Mouse (Mus musculus) naive thymus-derived CD4-positive, alpha-beta T cell, adult 2 months (primary cell): ENCODE measurements around the gene Rlf.
A peak's percentile ranks its signal among the peaks of the same experiment; 100 is the strongest.

ENCODE experiments used
- DNase-seq: peaks from one replicate; pipeline ENCODE4 v3.0.0-alpha.2; 2011; ENCODE audit warnings: low read depth

Rlf gene

DNA sequence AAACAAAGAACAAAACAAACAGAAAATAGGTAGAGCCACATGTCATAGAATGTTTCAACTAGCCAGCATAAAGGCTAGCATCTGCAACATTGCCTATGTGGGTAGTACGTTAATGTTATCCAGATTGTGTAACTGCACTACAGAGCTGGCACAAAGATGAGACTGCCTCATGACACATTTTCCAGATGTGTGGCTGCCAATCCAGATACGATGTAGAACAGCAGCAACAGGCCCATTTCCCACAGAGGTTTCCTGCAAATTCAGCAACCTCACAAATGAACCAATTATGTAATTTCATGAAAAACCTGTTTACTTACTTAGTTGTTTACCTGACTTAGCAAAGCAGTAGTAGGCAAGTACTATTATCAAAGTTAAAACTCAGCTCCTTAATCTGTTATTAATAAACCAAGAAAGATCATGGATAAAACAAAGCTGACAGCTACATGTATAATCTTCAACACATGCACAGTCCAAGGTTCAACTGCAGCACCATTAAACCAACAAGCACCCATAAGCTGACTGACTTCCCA is 51.3 kb downstream of the Rlf start:
- DNase-seq: no peak

DNA sequence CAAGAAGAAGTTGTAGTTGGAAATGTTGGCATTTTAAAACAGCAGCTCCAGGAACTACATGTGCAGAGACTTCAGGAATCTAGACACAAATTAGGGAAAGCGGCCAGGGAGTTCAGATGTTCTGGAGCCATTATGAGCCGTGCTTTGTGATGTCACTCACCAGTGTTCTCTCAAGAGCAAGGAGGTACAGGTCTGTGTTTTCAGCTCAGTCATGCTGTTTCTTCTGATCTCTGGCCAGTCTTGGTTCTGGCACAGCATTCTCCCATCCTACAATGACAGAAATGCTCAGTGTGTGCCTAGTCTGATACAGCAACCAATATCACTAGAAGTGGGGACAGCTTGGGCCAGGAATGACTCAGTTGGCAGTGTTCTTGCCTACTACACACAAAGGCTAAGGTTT is 105.8 kb downstream of the Rlf start, which contains the start of gene Tmco2:
Tmco2 (minus strand) TSS at position 101 of the 400 bp plus-strand sequence.
- DNase-seq: no peak

DNA sequence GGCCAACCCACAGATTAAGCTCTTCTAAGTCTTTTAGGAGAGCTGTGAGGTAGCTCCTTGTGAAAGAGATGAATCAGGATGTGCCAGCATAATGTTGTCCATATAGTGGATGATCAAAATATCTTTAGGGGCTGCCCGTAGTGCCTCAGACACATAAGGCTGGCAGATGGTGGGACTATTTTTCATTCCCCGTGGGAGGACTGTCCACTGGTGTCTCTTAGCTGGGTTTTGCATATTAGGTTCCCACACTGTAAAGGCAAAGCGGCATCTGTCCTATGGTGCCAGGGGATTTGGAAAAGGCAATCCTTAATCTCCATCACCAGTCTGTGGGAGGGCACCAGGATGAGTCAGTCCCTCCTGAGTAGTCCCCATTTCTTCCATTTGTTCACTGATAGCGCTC is 111.6 kb downstream of the Rlf start:
- DNase-seq: no peak

DNA sequence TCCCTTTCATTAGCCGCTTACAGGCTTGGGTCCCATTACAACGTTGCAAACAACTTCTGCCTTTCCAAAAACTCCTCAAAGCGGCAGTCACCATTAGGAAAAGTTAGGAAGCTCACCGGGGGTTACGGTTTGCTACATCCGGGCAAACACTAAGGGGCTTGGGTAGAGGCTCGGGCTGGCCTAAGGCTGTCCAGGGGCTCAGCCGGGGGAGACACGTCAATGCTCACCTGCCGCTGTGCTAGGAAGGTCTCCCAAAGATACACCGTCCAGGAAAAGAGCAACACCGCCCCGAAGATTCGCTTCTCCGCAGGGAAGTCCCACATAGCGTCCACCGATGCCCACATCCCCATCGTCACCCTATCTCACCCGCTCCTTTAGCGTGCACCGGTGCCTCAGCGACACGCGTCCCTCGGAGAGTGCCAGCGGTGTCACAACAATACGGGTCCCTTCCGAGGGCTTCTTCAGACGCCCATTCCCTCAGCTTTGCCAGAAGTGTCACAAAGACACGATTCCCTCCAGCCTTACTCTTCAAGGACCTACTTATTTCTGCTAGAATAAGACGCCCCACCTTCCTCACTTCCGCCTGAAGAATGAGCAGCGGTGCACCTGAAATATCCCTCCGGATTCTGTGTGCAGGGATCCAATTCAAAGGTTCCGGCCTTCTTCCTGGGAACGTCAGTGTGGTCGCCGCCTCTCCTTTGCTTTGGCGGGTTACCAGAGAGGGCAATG is 117.1 kb downstream of the Rlf start, which contains the start of gene Zmpste24:
Zmpste24 (minus strand) TSS at position 592 of the 729 bp plus-strand sequence.
- DNase-seq: peak; percentile 92
